Mouse (Mus musculus): ENCODE measurements around the gene Serpina7. TPM values are rescaled to one million over a fixed set of nuclear protein-coding genes. Genes with fewer than 3 reads are reported as not detected.

The Serpina7 gene
- total RNA-seq (2017): not detected in 2 replicates

- ATAC-seq (ENCODE audit: extremely low read depth, insufficient number of reproducible peaks, low FRiP score, poor library complexity, severe bottlenecking): no peak
These were observed at the start of gene Serpina7 for GRCm38 (mm10) chrX:139085077-139085476. Serpina7 (minus strand) TSS chrX:139085236.

GRCm38 (mm10) chrX:139134031-139134430 is 49.0 kb upstream of the Serpina7 start:
- no peak for ATAC-seq (ENCODE audit: extremely low read depth, insufficient number of reproducible peaks, low FRiP score, poor library complexity, severe bottlenecking)

GRCm38 (mm10) chrX:139097197-139097596 is 12.2 kb upstream of the Serpina7 start:
- no peak for ATAC-seq (ENCODE audit: extremely low read depth, insufficient number of reproducible peaks, low FRiP score, poor library complexity, severe bottlenecking)

GRCm38 (mm10) chrX:139085943-139086342 is 907 bp upstream of the Serpina7 start, which contains the start of gene 4930513O06Rik:
4930513O06Rik (plus strand) TSS chrX:139086243.
- ATAC-seq (ENCODE audit: extremely low read depth, insufficient number of reproducible peaks, low FRiP score, poor library complexity, severe bottlenecking): no peak

- ATAC-seq (ENCODE audit: extremely low read depth, insufficient number of reproducible peaks, low FRiP score, poor library complexity, severe bottlenecking): no peak
These were observed 6.5 kb downstream of the Serpina7 start for GRCm38 (mm10) chrX:139078493-139078892.

DNA sequence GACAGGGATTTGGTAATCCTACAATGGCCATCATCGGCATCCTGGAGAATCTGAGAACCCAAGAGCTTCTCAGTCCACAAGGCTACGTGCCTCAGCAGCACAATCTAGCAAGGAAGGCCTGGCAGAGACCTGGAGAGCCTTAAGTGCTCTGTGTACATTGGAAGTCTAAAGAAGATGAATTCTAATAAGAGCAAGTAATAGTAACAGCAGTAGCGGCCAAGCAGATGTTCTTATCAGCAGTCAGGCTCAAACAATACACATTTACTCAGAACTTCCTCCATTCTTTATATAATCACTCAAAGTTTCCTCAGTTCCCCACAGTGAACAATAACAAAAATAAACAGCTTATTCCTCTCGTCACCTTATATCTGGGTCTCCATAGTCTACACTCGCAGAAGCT is 21.0 kb downstream of the Serpina7 start:
- no peak for ATAC-seq (ENCODE audit: extremely low read depth, insufficient number of reproducible peaks, low FRiP score, poor library complexity, severe bottlenecking)

DNA sequence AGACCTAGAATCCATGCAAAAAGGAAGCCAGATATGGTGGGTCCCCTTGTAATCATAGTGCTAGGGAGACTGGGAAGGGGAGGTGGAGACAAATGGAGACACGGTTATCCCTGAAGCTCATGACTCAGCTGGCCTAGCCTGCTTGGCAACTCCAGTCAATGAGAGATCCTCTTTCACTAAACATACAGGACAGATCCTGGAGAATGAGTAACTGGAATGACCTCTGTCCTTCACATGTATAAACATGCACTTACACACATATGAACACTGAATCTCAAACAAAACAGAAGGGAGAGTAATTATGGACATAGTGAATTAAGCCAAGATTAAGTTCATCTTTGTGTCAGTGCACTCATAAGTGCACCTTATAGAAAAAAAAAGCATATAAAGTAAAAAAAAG is 31.9 kb downstream of the Serpina7 start:
- no peak for ATAC-seq (ENCODE audit: extremely low read depth, insufficient number of reproducible peaks, low FRiP score, poor library complexity, severe bottlenecking)

- ATAC-seq (ENCODE audit: extremely low read depth, insufficient number of reproducible peaks, low FRiP score, poor library complexity, severe bottlenecking): no peak
These were observed 33.1 kb downstream of the Serpina7 start for GRCm38 (mm10) chrX:139051976-139052375.

DNA sequence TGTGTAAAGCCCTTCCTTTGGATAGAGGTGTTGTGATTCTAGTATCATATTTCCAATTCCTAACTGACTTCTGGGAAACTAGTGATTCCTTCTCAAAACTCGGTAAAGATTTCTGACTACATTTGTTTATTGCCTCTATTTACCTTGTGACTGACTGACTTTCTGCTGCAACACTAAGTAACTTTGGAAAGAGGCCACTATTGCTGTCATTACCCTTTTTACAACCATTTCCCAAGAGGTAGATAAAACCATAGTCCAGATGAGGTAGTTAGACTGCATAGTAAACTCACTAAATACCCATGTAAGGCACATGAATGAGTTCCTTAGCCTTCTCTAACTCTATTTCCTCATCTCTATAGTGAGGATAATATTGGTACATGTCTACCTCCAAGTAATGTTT is 43.9 kb downstream of the Serpina7 start:
- no peak for ATAC-seq (ENCODE audit: extremely low read depth, insufficient number of reproducible peaks, low FRiP score, poor library complexity, severe bottlenecking)

- ATAC-seq (ENCODE audit: extremely low read depth, insufficient number of reproducible peaks, low FRiP score, poor library complexity, severe bottlenecking): no peak
These were observed 45.7 kb downstream of the Serpina7 start for GRCm38 (mm10) chrX:139039314-139039713.

- ATAC-seq (ENCODE audit: extremely low read depth, insufficient number of reproducible peaks, low FRiP score, poor library complexity, severe bottlenecking): no peak
These were observed 47.4 kb downstream of the Serpina7 start for GRCm38 (mm10) chrX:139037666-139038065.

Other genes starting within 250 kb of the Serpina7 start
- gene Nrk, start 170.8 kb downstream of the Serpina7 start, total RNA-seq (2017): not detected in 2 replicates
- not detected in 2 replicates for gene 4930513O06Rik, start 1.0 kb upstream of the Serpina7 start, total RNA-seq (2017)
- not detected in 2 replicates for gene 4933428M09Rik, start 94.0 kb upstream of the Serpina7 start, total RNA-seq (2017)
- 0.12 TPM in 1 of 2 replicates, not detected in the other for gene Mum1l1, start 124.8 kb upstream of the Serpina7 start, total RNA-seq (2017)
- gene Trap1a, start 248.4 kb upstream of the Serpina7 start, total RNA-seq (2017): not detected in 2 replicates

Measured in neutrophil, adult 5-6 weeks (primary cell).